In the genomic region with DNA sequence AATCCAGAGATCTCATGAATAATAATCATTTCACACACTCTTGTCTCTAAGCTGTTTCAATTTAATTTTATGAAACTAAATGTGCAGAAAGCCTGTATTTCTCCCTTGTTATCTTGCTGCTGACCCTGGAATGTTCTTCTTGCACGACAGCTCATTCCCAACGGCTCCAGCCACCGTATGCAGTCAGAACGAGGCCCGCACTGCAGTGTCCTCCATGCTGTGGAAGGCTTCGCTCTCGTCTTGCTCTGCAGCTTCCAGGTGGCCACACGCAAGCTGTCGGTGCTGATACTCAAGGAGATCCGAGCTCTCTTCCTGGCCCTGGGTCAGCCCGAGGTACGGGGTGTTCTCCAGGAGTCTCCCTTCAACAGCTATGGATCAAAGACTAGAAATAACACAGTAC, we compare ENCODE assay signal across 24 mouse cellular contexts.
DNase-seq lines count a peak whose midpoint lies in the region; ATAC-seq and TF ChIP-seq lines count a peak whose summit lies in the region.
"Had no signal": no experiment of that assay in that cellular context is flagged by ENCODE, and none has a peak within 500 bp of the region (broad histone marks: within the 10 kb centered on the region; RNA-seq: fewer than 3 reads in every experiment).

No protein-coding gene starts in this region.

- ATAC-seq in liver, embryonic 11.5 days (replicated peaks; ENCODE audit: low FRiP score) = no peak
- no peak for ATAC-seq in liver, postnatal 0 days
- ATAC-seq: activated CD4-positive, CD25-positive, alpha-beta regulatory T cell, adult 4 months; forebrain, embryonic 13.5 days; hindbrain, postnatal 0 days; intestine, embryonic 16.5 days had no signal

- peaks cover 9% of the 10 kb centered on the region for H3K4me1 ChIP-seq in liver, embryonic 11.5 days (replicated peaks; ENCODE audit: control insufficient read depth, insufficient read depth, low read length)
- no peaks in the 10 kb centered on the region for H3K4me1 ChIP-seq in liver, postnatal 0 days (ENCODE audit: insufficient read depth)
- H3K4me1 ChIP-seq: forebrain, embryonic 13.5 days; midbrain, embryonic 12.5 days; neural tube, embryonic 15.5 days had no signal

- no peaks in the 10 kb centered on the region for H3K9me3 ChIP-seq in liver, embryonic 11.5 days (ENCODE audit: control insufficient read depth, low read length)
- 0 out of 2 replicates have a peak, but pooled peaks cover under 1% of the 10 kb centered on the region for H3K9me3 ChIP-seq in liver, postnatal 0 days (ENCODE audit: low read length)
- H3K9me3 ChIP-seq: forebrain, embryonic 13.5 days; limb, embryonic 13.5 days; liver, embryonic 13.5 days; midbrain, embryonic 12.5 days; neural tube, embryonic 15.5 days had no signal

- H3K4me2 ChIP-seq in liver, embryonic 11.5 days = no peak overlapping the region
- H3K4me2 ChIP-seq in liver, postnatal 0 days (ENCODE audit: low read depth, low read length) = no peak overlapping the region
- H3K4me2 ChIP-seq: forebrain, embryonic 13.5 days; limb, embryonic 13.5 days; liver, embryonic 13.5 days; lung, embryonic 14.5 days; midbrain, embryonic 12.5 days; neural tube, embryonic 15.5 days had no signal

- no peaks in the 10 kb centered on the region for H3K36me3 ChIP-seq in liver, embryonic 11.5 days (ENCODE audit: control insufficient read depth, insufficient read depth, low read length)
- H3K36me3 ChIP-seq in liver, postnatal 0 days (replicated peaks; ENCODE audit: insufficient read depth, low read length) = peaks cover 9% of the 10 kb centered on the region

- H3K27me3 ChIP-seq in liver, embryonic 11.5 days (replicated peaks; ENCODE audit: control insufficient read depth, insufficient read depth, low read length) = no peaks in the 10 kb centered on the region
- no peaks in the 10 kb centered on the region for H3K27me3 ChIP-seq in liver, postnatal 0 days (ENCODE audit: insufficient read depth, low read length)
- H3K27me3 ChIP-seq: forebrain, embryonic 13.5 days; limb, embryonic 13.5 days; liver, embryonic 13.5 days; midbrain, embryonic 12.5 days; neural tube, embryonic 15.5 days had no signal

- 83% methylated on average over 12 of the region's 12 CpGs for WGBS in liver, embryonic 11.5 days
- 80% methylated on average over 12 of the region's 12 CpGs for WGBS in liver, postnatal 0 days (ENCODE audit: insufficient replicate concordance)

- H3K9ac ChIP-seq in liver, embryonic 11.5 days (ENCODE audit: low read depth, low read length) = no peak overlapping the region
- H3K9ac ChIP-seq in liver, postnatal 0 days (replicated peaks) = no peak overlapping the region
- H3K9ac ChIP-seq: forebrain, embryonic 13.5 days; limb, embryonic 13.5 days; liver, embryonic 13.5 days; lung, embryonic 14.5 days; midbrain, embryonic 12.5 days; neural tube, embryonic 15.5 days had no signal

- DNase-seq in adrenal gland, postnatal 10 days = peak; percentile 38
- no peak for DNase-seq in adrenal gland, postnatal 4 days (ENCODE audit: low spot score in 2 of 2)
- DNase-seq in heart, adult 8-10 months (ENCODE audit: low spot score) = peak; percentile 13
- no peak for DNase-seq in heart, postnatal 25 days (ENCODE audit: low spot score)
- peak; percentile 7 for DNase-seq in liver, embryonic 11.5 days (ENCODE audit: low spot score)
- DNase-seq in liver, postnatal 0 days = no peak
- no peak for DNase-seq in cerebellum, adult 11 months
- DNase-seq: cerebellum, adult 8-10 months; kidney, adult 9 months; kidney, postnatal 14 days; layer of hippocampus, postnatal 36 days; liver, embryonic 13.5 days; lung, embryonic 14.5 days; retina, postnatal 1 day; right cerebral cortex, postnatal 25 days; spleen, adult 18-20 months; thymus, postnatal 36 days had no signal

- TF ChIP-seq CTCF in liver, postnatal 0 days (IDR thresholded peaks at IDR 0.05; ENCODE audit: low read depth) = no peak

- no peak overlapping the region for H3K27ac ChIP-seq in liver, embryonic 11.5 days (ENCODE audit: low read depth, low read length)
- H3K27ac ChIP-seq in liver, postnatal 0 days (ENCODE audit: low read depth) = no peak overlapping the region
- H3K27ac ChIP-seq: forebrain, embryonic 13.5 days; hindbrain, postnatal 0 days; limb, embryonic 13.5 days; liver, embryonic 13.5 days; midbrain, embryonic 12.5 days; neural tube, embryonic 15.5 days had no signal

- H3K4me3 ChIP-seq in liver, embryonic 11.5 days (ENCODE audit: low read depth, low read length) = no peak overlapping the region
- no peak overlapping the region for H3K4me3 ChIP-seq in liver, postnatal 0 days (ENCODE audit: low read depth, low read length)
- H3K4me3 ChIP-seq: forebrain, embryonic 13.5 days; limb, embryonic 13.5 days; liver, embryonic 13.5 days; midbrain, embryonic 12.5 days; neural tube, embryonic 15.5 days had no signal

- intact Hi-C loops in heart, postnatal 25 days (cut with DNase I) = loop anchor here (10.0 kb wide), 1 partner anchor 214 kb away; no protein-coding TSS in a partner anchor

- TF ChIP-seq EP300 in liver, postnatal 0 days (IDR thresholded peaks at IDR 0.05; ENCODE audit: low read depth) = no peak

Comparison
In these comparisons a context has a peak if more than half of its experiments do, and no peak if none do; other contexts are left out.
1. DNase-seq: peak in adrenal gland, postnatal 10 days (single experiment), heart, adult 8-10 months (single experiment) and liver, embryonic 11.5 days (single experiment); none in adrenal gland, postnatal 4 days (0 of 2), heart, postnatal 25 days (single experiment), liver, postnatal 0 days (single experiment) and cerebellum, adult 11 months (single experiment).